Mouse (Mus musculus) heart, embryonic 12.5 days (tissue): ENCODE measurements around the gene 2900026A02Rik. TPM values are rescaled to one million over a fixed set of nuclear protein-coding genes. Genes with fewer than 3 reads are reported as not detected.
A peak's percentile ranks its signal among the peaks of the same experiment; 100 is the strongest.

Experiments
- ATAC-seq: fragments of 200-750 bp; cut with Nextera tagmentation; 2 replicates; pipeline ENCODE4 v1.8.0; 2017; ENCODE audit warnings: moderate TSS enrichment, moderate library complexity; ENCODE audit not compliant: insufficient number of reproducible peaks, low FRiP score
- H3K27ac ChIP-seq: fragments of 300-500 bp; sonication (generic); 2 replicates; pipeline ENCODE4 v1.5.1; 2016; ENCODE audit warnings: mild to moderate bottlenecking, moderate library complexity; ENCODE audit not compliant: poor library complexity, severe bottlenecking
- H3K27me3 ChIP-seq: fragments of 300-500 bp; sonication (generic); replicated peaks from 2 replicates; pipeline ENCODE4 v1.6.1; 2016; ENCODE audit warnings: mild to moderate bottlenecking, moderate library complexity
- H3K36me3 ChIP-seq: fragments of 300-500 bp; sonication (generic); 2 replicates; pipeline ENCODE4 v1.6.1; 2016; ENCODE audit warnings: mild to moderate bottlenecking, moderate library complexity
- H3K4me1 ChIP-seq: fragments of 300-500 bp; sonication (generic); replicated peaks from 2 replicates; pipeline ENCODE4 v1.6.1; 2016; ENCODE audit warnings: mild to moderate bottlenecking
- H3K4me2 ChIP-seq: fragments of 300-500 bp; sonication (generic); 2 replicates; pipeline ENCODE4 v1.6.1; 2016; ENCODE audit warnings: mild to moderate bottlenecking, moderate library complexity
- H3K4me3 ChIP-seq: fragments of 300-500 bp; sonication (generic); 2 replicates; pipeline ENCODE4 v1.5.1; 2016; ENCODE audit warnings: mild to moderate bottlenecking
- H3K9ac ChIP-seq: fragments of 300-500 bp; sonication (generic); 2 replicates; pipeline ENCODE4 v1.6.1; 2016; ENCODE audit warnings: mild to moderate bottlenecking, moderate library complexity
- H3K9me3 ChIP-seq: fragments of 300-500 bp; sonication (generic); replicated peaks from 2 replicates; pipeline ENCODE4 v1.6.1; 2016; ENCODE audit warnings: mild to moderate bottlenecking, moderate library complexity
- WGBS: fragments of 180-500 bp; shearing (Covaris S2); methylation state at CpG from one replicate; pipeline ENCODE4 v1.1.7; 2016; 5-methylcytosine and 5-hydroxymethylcytosine counted together
- polyA plus RNA-seq: library from polyadenylated mRNA; unstranded; fragments of >200 nt; fragmentation: Nextera tagmentation; extraction: Ambion mirVana; gene quantifications from 2 replicates; pipeline ENCODE4 v1.2.1, GENCODE M21; 2016

Gene 2900026A02Rik
- polyA plus RNA-seq, 1 experiment from 2014 or later, result 20.0 TPM

DNA sequence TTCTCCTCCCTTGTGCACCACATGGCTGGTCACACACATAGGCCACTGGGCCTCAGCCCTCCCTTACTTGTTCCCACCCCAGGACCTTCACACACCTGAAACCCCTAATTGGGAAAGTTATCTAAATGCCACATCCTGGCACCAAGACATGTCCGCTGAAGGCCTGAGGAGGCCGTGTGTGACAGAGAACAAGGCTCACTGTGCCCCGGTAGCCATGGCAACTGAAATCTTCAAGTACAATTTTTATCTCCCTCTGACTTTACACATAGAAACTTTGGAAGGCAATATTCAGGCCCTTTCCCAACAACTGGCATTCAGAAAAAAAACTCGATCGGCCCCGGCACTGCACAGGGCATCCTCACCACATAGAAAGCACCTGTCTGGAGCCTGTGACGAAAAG, 72.0 kb downstream of the 2900026A02Rik start:
- Histone ChIP-seq H3K27me3 (no peaks in the 10 kb centered on the region), H3K9me3 (no peaks in the 10 kb centered on the region), H3K4me3 (no peak overlapping the region), H3K36me3 (no peaks in the 10 kb centered on the region), H3K27ac (no peak overlapping the region), H3K4me1 (peaks cover 67% of the 10 kb centered on the region), H3K4me2 (no peak overlapping the region), H3K9ac (no peak overlapping the region)
- WGBS, result 83% methylated on average over 7 of the region's 7 CpGs
- ATAC-seq, result no peak

DNA sequence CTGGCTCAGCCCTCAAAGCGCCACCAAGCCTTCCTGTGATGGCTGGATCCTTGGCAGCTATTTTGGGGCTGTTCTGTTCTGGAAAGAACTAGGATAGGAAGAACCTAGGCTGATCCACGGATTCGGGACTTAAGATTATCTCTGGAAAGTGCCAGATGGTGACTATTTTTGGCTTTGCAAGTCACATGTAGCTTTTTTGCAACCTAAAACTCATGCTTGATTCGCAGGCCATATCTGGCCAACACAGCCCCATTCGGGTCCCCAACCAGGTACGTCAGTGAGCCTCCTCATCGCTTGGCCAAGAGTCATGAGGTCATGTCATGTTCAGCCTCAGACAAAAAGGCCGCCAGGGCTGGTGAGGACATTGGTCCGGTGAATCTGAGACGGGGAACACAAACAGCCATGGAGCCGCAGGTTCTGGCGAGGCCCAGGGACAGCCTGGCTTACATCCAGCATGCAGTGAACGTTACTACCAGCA, 73.0 kb downstream of the 2900026A02Rik start:
- H3K27ac ChIP-seq, result no peak overlapping the region
- ATAC-seq, result no peak
- no peaks in the 10 kb centered on the region for H3K9me3 ChIP-seq
- H3K9ac ChIP-seq, result no peak overlapping the region
- H3K36me3 ChIP-seq, result no peaks in the 10 kb centered on the region
- peaks cover 57% of the 10 kb centered on the region for H3K4me1 ChIP-seq
- no peak overlapping the region for H3K4me2 ChIP-seq
- WGBS, result 56% methylated on average over 13 of the region's 13 CpGs
- H3K4me3 ChIP-seq, result no peak overlapping the region
- H3K27me3 ChIP-seq, result no peaks in the 10 kb centered on the region

DNA sequence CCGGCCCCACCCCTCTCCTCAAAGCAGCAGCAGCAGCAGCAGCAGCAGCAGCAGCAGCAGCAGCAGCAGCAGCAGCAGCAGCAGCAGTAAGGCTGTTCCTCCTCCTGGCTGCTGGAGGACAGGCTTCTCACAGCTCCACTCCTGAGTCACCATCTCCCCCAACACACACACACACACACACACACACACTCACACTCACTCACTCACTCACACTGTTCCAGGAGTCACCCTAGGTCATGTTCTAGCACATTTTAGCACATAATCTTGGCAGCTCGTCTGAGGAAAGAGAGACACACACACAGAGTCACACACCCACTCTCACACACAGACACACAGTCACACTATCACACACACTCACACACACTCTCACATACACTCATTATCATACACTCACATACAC, 74.4 kb downstream of the 2900026A02Rik start:
- WGBS, result 40% methylated on average over 2 of the region's 2 CpGs

DNA sequence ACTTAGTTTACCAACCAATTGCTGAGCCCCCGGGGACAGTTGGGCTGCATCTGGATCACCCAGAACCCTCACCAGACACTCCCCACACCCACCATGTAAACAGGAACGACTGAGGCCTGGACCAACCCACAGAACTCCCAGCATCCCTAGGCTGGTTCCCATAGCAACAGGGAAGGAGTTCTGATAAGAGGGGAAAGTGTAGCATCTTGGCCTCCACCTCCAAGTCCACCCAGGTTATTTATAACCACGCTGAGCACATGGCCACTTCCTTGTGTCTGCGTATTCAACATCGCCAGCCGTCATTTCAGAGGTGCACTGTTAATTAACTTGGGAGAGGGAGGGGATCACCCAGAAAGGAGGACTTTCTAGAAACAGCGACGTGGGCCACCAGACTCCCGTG, 75.9 kb downstream of the 2900026A02Rik start:
- Histone ChIP-seq H3K4me3 (no peak overlapping the region), H3K36me3 (peaks cover 4% of the 10 kb centered on the region), H3K27ac (peak overlapping the region; percentile 15; the same call in 1 of the 2 replicates), H3K4me2 (no peak overlapping the region), H3K27me3 (no peaks in the 10 kb centered on the region), H3K9ac (no peak overlapping the region), H3K9me3 (peaks cover 7% of the 10 kb centered on the region; the same call in 1 of the 2 replicates), H3K4me1 (peaks cover 55% of the 10 kb centered on the region)
- 28% methylated on average over 9 of the region's 9 CpGs for WGBS
- no peak for ATAC-seq

More for the DNA sequence above, 74.4 kb downstream of the 2900026A02Rik start:
- Histone ChIP-seq H3K27ac (no peak overlapping the region), H3K4me1 (peaks cover 64% of the 10 kb centered on the region), H3K4me3 (no peak overlapping the region), H3K9ac (no peak overlapping the region), H3K36me3 (no peaks in the 10 kb centered on the region), H3K9me3 (no peaks in the 10 kb centered on the region), H3K4me2 (no peak overlapping the region), H3K27me3 (no peaks in the 10 kb centered on the region)
- no peak for ATAC-seq

DNA sequence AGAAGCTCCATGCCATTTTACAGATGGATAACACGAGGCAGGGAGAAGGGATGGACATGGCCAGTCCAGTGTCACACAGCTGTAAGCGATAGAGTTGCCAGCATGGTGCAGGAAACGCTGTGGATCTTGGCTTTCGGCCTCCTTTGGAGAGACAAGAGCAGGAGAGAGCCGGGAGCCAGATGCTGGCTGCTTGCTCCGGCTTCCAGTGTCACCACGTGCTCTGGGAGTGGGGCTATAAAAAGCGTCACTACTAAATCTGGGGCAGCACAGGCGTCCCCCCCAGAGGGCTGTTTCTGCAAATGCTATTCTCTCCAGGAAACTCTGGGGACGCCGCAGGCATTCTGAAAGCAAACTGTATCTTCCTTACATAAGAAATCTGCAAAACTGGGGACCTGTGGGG, 78.5 kb downstream of the 2900026A02Rik start:
- H3K9ac ChIP-seq, result no peak overlapping the region

DNA sequence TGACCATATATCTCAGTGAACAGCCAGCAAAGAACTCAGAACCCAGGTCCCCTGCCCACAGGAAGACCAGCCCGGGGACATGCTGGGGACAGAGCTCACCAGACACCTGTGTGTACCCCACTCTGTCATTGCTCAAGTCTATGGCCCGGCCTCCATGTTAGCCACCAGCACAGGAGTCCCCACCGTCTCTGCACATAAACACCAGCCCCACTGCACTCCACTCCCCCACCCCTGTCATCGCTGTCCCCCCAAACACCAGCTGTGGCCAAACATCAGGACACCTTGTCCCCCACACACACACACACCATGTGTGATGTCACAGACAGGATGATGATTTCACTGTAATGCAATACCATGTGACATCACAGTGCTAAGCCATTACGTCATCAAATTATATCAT, 79.0 kb downstream of the 2900026A02Rik start:
- H3K27ac ChIP-seq, result no peak overlapping the region; the same call in 1 of the 2 replicates
- H3K4me1 ChIP-seq, result peaks cover 46% of the 10 kb centered on the region
- H3K9ac ChIP-seq, result no peak overlapping the region

More for the DNA sequence above, 78.5 kb downstream of the 2900026A02Rik start:
- no peaks in the 10 kb centered on the region for H3K27me3 ChIP-seq
- H3K4me3 ChIP-seq, result no peak overlapping the region
- 25% methylated on average over 11 of the region's 11 CpGs for WGBS
- H3K27ac ChIP-seq, result peak overlapping the region; percentile 45
- peaks cover 46% of the 10 kb centered on the region for H3K4me1 ChIP-seq
- H3K9me3 ChIP-seq, result peaks cover 8% of the 10 kb centered on the region; the same call in 1 of the 2 replicates
- ATAC-seq, result no peak
- no peak overlapping the region for H3K4me2 ChIP-seq
- peaks cover 4% of the 10 kb centered on the region for H3K36me3 ChIP-seq

DNA sequence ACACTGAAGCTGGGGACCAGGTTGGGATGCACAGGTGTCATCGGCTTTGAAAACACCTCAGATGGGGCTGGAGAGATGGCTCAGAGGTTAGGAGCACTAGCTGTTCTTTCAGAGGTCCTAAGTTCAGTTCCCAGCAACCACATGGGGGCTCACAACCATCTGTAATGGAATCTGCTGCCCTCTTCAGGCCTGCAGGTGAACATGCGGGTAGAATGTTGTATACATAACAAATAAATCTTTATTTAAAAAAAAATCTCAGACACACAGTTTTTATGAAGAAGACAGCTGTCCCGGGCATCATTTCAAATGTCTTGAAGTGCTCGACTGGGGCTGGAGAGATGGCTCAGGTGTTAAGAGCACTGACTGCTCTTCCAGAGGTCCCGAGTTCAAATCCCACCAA, 80.2 kb downstream of the 2900026A02Rik start:
- H3K9me3 ChIP-seq, result peaks cover 8% of the 10 kb centered on the region; the same call in 1 of the 2 replicates
- no peaks in the 10 kb centered on the region for H3K27me3 ChIP-seq
- peaks cover 52% of the 10 kb centered on the region for H3K4me1 ChIP-seq
- ATAC-seq, result no peak
- no peak overlapping the region for H3K27ac ChIP-seq
- 88% methylated on average over 5 of the region's 5 CpGs for WGBS
- H3K36me3 ChIP-seq, result peaks cover 4% of the 10 kb centered on the region
- H3K9ac ChIP-seq, result no peak overlapping the region
- H3K4me2 ChIP-seq, result no peak overlapping the region
- no peak overlapping the region for H3K4me3 ChIP-seq

More for the DNA sequence above, 79.0 kb downstream of the 2900026A02Rik start:
- Histone ChIP-seq H3K27me3 (no peaks in the 10 kb centered on the region), H3K9me3 (peaks cover 8% of the 10 kb centered on the region; the same call in 1 of the 2 replicates), H3K4me2 (no peak overlapping the region), H3K36me3 (peaks cover 4% of the 10 kb centered on the region), H3K4me3 (no peak overlapping the region)
- no peak for ATAC-seq
- 84% methylated on average over 5 of the region's 5 CpGs for WGBS

DNA sequence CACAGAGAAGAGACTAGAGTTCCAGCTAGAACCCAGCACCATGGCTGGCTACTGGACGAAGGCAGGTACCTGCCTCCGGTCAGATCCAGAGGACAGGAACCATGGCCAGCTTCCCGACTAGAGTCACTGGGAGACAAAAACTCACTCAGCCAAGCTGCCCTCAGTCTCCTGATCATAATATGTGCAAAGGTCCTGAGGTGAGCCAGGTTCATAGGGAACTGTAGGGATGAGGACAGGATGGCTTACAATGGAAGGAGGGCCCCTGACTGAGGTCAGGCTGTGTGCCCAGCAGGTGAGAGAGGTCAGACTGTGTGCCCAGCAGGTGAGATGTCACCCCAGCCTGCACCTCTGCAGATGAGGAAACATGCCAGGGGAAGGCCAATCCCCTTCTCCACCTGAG, 81.0 kb downstream of the 2900026A02Rik start:
- Histone ChIP-seq H3K27ac (no peak overlapping the region), H3K9me3 (peaks cover 8% of the 10 kb centered on the region; the same call in 1 of the 2 replicates), H3K4me3 (no peak overlapping the region), H3K9ac (no peak overlapping the region), H3K36me3 (peaks cover 4% of the 10 kb centered on the region), H3K27me3 (no peaks in the 10 kb centered on the region), H3K4me2 (no peak overlapping the region), H3K4me1 (peaks cover 52% of the 10 kb centered on the region)
- ATAC-seq, result no peak
- WGBS, result 93% methylated on average over 3 of the region's 3 CpGs

DNA sequence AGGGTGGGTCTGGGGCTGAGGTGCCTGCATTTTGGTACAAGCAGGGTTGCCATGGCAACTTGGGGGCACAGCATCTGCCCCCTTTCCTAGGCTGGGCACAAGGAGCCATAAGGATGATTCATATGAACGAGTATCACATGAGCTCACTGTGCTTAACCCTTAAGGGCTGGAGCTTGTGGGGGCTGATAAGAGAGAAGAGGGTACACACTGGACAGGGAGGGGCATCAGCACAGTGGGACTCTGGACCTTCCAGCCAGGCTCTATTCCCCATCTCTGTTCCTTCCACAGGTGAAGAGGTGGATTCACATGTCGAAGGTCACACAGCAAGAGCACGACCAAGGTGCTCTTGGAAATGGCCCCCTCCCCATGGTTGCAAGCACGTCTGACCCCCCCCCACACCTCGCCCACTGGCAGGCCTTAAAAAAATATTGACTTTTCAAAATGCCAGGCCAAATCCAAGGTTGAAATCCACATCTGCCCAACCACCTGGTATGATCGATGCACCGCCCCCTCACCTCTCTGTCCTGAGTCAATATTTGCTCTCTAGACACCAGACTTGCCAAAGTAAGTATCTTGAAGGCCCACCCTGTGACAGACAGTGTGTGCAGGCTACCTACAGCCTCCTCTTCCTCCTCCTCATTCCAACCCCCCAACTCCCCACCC, 81.8 kb downstream of the 2900026A02Rik start:
- H3K4me2 ChIP-seq, result peak overlapping the region; percentile 89
- peaks cover 8% of the 10 kb centered on the region; the same call in 1 of the 2 replicates for H3K9me3 ChIP-seq
- H3K36me3 ChIP-seq, result peaks cover 4% of the 10 kb centered on the region
- no peak for ATAC-seq
- WGBS, result 55% methylated on average over 7 of the region's 7 CpGs
- no peaks in the 10 kb centered on the region for H3K27me3 ChIP-seq
- peak overlapping the region; percentile 91 for H3K9ac ChIP-seq
- peak overlapping the region; percentile 97 for H3K27ac ChIP-seq
- H3K4me1 ChIP-seq, result peaks cover 56% of the 10 kb centered on the region
- peak overlapping the region; percentile 72 for H3K4me3 ChIP-seq

DNA sequence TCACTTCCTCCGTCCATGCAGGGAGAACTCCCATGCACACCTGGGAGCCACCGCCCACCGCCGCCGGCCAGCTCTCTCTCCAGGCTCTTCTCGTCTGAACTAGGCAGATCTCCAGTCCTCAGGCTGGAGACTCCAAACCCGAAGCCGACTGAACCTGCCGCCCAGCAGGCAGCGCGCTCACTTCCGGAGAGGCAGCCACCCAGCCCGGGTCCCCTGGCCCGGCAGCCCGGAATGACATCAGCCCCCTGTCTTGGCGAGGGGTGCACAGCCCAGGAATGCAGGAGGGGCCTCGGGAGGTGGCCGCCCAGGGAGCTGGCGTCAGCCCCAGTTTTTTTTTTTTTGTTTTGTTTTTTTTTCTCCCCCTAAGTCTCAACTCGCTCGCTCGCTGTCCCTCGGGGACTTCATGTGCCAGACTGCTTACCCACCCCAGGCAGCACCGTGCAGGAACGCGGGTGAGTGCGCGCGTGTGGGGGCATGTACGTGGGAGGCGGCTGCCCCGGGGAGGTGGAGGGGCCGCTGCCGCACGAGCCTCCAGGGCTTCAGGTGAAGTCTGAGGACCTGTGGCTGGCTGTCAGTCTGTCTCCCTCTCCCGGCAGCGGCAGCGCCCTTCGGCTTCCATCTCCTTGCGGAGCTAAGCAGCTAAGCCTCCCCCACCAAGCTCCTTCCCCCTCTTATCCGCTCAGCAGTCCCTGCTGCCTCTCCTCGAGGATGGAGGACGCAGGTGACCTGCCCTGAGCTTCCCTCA, 82.5 kb downstream of the 2900026A02Rik start:
- H3K4me3 ChIP-seq, result peak overlapping the region; percentile 72
- peaks cover 8% of the 10 kb centered on the region; the same call in 1 of the 2 replicates for H3K9me3 ChIP-seq
- no peaks in the 10 kb centered on the region for H3K27me3 ChIP-seq
- H3K36me3 ChIP-seq, result peaks cover 10% of the 10 kb centered on the region
- H3K9ac ChIP-seq, result peak overlapping the region; percentile 91
- H3K4me2 ChIP-seq, result peak overlapping the region; percentile 89
- H3K27ac ChIP-seq, result peak overlapping the region; percentile 97
- under 1% methylated on average over 43 of the region's 43 CpGs for WGBS
- ATAC-seq, result peak; percentile 63; the same call in 1 of the 2 replicates
- peaks cover 63% of the 10 kb centered on the region for H3K4me1 ChIP-seq

DNA sequence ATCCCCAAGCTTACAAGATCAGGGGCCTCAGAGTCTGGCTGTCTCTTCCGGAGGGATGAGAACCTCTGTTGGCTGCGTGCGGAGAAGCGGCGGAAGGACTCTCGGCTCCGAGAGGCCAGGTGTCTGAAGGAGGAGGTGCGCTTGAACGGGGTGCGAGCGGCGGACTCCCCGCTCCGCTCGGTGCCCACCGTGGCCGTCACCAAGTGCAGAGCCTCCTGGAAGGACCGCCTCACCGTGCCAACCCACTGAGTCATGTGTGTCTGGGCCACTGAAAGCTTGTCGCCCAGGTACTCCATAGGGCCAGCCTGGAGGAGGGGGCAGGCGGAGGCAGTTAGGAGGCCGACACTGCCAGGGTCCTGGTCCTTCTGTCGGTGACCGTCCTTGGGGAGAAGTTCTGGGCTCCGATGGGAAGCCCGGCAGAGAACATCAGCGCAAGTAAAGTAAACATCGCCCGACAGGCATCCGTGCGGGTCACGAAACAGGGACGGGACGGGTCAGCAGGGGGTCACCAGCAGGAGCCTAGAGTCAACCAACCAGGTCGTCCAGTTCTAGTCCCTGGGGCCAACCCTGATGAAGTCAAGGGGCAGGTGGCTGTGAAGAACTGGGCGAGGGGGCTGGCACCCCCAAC, 83.2 kb downstream of the 2900026A02Rik start:
- H3K4me1 ChIP-seq, result peaks cover 67% of the 10 kb centered on the region
- 4% methylated on average over 36 of the region's 36 CpGs for WGBS

More for the DNA sequence above, 83.2 kb downstream of the 2900026A02Rik start:
- no peaks in the 10 kb centered on the region for H3K27me3 ChIP-seq
- peaks cover 11% of the 10 kb centered on the region for H3K36me3 ChIP-seq
- H3K4me2 ChIP-seq, result peak overlapping the region; percentile 89
- peak overlapping the region; percentile 72 for H3K4me3 ChIP-seq
- peak overlapping the region; percentile 91 for H3K9ac ChIP-seq
- peaks cover 8% of the 10 kb centered on the region; the same call in 1 of the 2 replicates for H3K9me3 ChIP-seq
- 0 out of 2 replicates have a peak, but pooled peaks have one; percentile 1 for ATAC-seq
- H3K27ac ChIP-seq, result peak overlapping the region; percentile 97
